Mouse (Mus musculus) common myeloid progenitor, adult 5-6 weeks (primary cell): ENCODE measurements around the gene 5330417H12Rik. TPM values are rescaled to one million over a fixed set of nuclear protein-coding genes. Genes with fewer than 3 reads are reported as not detected.

Experiments used
- total RNA-seq: library from RNA; stranded (forward); fragments of 200-1000, 187-1606 nt; gene quantifications from 2 replicates; pipeline ENCODE4 v1.2.3, GENCODE M21; 2017

Gene 5330417H12Rik
- total RNA-seq, 1 experiment from 2014 or later, result not detected

Other genes starting within 250 kb of the 5330417H12Rik start
- not detected in 2 replicates for gene Olfml1, start 57.7 kb downstream of the 5330417H12Rik start, total RNA-seq
- 3.3 and 7.3 TPM in 2 replicates for gene Ppfibp2, start 30.0 kb downstream of the 5330417H12Rik start, total RNA-seq
- gene Cyb5r2, start 132.9 kb upstream of the 5330417H12Rik start, total RNA-seq, result not detected in 2 replicates
- gene Ovch2, start 176.0 kb upstream of the 5330417H12Rik start, total RNA-seq, result not detected in 2 replicates
- not detected in 2 replicates for gene Olfr467, start 187.1 kb upstream of the 5330417H12Rik start, total RNA-seq
- gene Olfr469, start 200.4 kb upstream of the 5330417H12Rik start, total RNA-seq, result not detected in 2 replicates
- not detected in 2 replicates for gene Olfr470, start 222.3 kb upstream of the 5330417H12Rik start, total RNA-seq